Mouse (Mus musculus): ENCODE data around the gene Gpatch1. TPM values are rescaled to one million over a fixed set of nuclear protein-coding genes. Genes with fewer than 3 reads are reported as not detected.

Gene Gpatch1
- polyA plus RNA-seq (2012; rRNA removed; ENCODE audit: low replicate concordance) = 0.78 and 1.1 TPM in 2 replicates

DNA sequence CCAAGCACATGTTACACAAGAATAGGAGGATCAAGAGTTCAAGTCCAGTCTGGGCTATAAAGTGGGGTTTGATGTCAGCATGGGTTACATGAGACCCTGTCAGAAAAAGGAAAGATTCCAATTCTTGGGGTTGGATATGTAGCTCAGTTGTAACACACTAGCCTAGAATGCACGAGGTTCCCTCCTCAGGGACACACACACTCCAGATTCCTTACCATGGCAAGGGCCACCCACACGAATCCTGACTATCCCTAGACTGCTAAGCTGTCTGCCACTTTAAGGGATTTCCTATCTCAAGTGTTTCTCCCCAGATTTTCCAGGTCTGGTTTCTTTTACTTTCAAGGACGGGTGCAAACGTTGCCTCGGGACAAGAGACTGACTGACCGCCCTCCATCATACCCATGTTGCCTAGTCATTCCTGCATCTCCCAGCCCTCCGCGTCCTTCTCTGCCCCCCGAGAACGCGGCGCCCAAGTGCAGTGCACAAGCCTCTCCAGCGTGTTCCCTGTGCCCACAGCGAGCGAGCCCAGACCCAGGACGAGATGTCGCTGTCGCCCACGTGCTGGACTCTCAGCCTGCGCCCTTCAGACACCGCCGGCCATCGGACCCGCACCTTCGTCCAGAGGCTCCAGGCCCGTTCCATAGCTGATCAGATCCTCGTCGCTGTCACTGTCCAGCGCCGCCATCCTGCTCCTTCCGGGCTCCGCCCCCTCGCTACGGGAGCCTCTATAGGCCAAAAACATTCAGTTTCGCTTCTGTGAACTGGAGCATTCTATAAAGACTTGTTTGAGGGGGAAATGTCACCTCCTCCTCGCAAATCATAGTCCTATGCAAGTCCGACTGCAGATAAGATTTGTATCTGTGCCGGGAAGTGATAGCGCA lies at the start of gene Gpatch1:
TSS of gene Gpatch1 (minus strand) at position 712 of the 881 bp plus-strand sequence.

GRCm38 (mm10) chr7:35333692-35334526 lies 15.7 kb upstream of the Gpatch1 start, which contains the start of gene Rhpn2:
Rhpn2 (plus strand) TSS chr7:35334170.

Other genes with a start within 250 kb of the Gpatch1 start
- 66.5 and 135 TPM in 2 replicates for gene Cebpa, start 199.1 kb downstream of the Gpatch1 start, polyA plus RNA-seq (2012; rRNA removed; ENCODE audit: low replicate concordance)
- gene Slc7a10, start 132.1 kb downstream of the Gpatch1 start, polyA plus RNA-seq (2012; rRNA removed; ENCODE audit: low replicate concordance) = 0.21 and 3.0 TPM in 2 replicates
- gene Lrp3, start 102.9 kb downstream of the Gpatch1 start, polyA plus RNA-seq (2012; rRNA removed; ENCODE audit: low replicate concordance) = 4.8 and 6.0 TPM in 2 replicates
- 18.1 and 19.7 TPM in 2 replicates for gene Rhpn2, start 15.7 kb upstream of the Gpatch1 start, polyA plus RNA-seq (2012; rRNA removed; ENCODE audit: low replicate concordance)
- 3.8 and 3.9 TPM in 2 replicates for gene Faap24, start 78.4 kb upstream of the Gpatch1 start, polyA plus RNA-seq (2012; rRNA removed; ENCODE audit: low replicate concordance)
- 6.6 and 10.2 TPM in 2 replicates for gene Cep89, start 78.6 kb upstream of the Gpatch1 start, polyA plus RNA-seq (2012; rRNA removed; ENCODE audit: low replicate concordance)
- 124 and 334 TPM in 2 replicates for gene Slc7a9, start 130.4 kb upstream of the Gpatch1 start, polyA plus RNA-seq (2012; rRNA removed; ENCODE audit: low replicate concordance)
- 0.04 TPM in 1 of 2 replicates, not detected in the other for gene Tdrd12, start 219.3 kb upstream of the Gpatch1 start, polyA plus RNA-seq (2012; rRNA removed; ENCODE audit: low replicate concordance)
- gene Nudt19, start 237.9 kb upstream of the Gpatch1 start, polyA plus RNA-seq (2012; rRNA removed; ENCODE audit: low replicate concordance) = 62.8 and 85.5 TPM in 2 replicates

Data from duodenum, adult 2 months (tissue).